Mouse (Mus musculus): ENCODE measurements around the gene Gm20388. TPM values are rescaled to one million over a fixed set of nuclear protein-coding genes. Genes with fewer than 3 reads are reported as not detected.

Gm20388 gene
- polyA plus RNA-seq, 1 experiment from 2014 or later, result 3.6 TPM

DNA sequence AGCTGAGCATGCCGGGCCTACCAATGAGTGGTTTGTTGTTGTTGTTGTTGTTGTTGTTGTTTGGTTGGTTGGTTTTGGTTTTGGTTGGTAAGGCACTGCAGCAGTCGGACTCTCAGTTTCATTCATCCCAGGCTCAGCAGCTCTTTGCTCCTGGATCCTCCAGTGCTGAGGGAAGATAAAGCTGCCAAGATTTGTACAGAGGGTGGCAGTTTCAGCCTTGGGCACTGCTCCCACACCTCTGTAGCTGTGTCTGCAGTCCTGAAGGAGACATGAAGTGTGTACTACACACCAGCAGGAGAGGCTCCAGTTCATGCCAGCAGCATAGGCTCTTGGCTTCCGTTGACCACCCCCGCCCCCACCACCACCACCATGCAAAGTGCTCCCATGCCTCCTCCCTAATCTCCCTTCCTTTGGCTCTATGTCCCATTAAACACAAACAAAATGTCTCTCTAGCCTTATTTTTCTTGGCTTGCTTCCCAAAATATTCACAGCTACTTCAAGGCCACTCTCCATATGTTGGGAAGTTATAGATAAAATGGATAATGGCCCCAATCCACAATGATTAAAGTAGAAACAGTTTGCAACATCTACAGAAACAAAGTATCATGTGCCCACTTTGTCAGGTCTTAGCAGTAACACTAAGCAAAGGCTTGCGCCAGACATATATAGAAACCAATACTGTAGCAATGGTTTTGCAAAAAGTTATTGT, 3740.9 kb downstream of the Gm20388 start:
- 93% methylated on average over 5 of the region's 5 CpGs for WGBS
- DNase-seq (ENCODE audit: low spot score), result no peak
- no peaks in the 10 kb centered on the region for H3K9me3 ChIP-seq
- H3K4me1 ChIP-seq, result peaks cover 45% of the 10 kb centered on the region
- H3K27ac ChIP-seq (replicated peaks), result no peak overlapping the region
- H3K27me3 ChIP-seq (replicated peaks; ENCODE audit: low read depth, poor library complexity, severe bottlenecking), result peaks cover 5% of the 10 kb centered on the region; the same call in 1 of the 2 replicates
- peaks cover 7% of the 10 kb centered on the region for H3K36me3 ChIP-seq (replicated peaks)
- no peak overlapping the region for H3K4me3 ChIP-seq

DNA sequence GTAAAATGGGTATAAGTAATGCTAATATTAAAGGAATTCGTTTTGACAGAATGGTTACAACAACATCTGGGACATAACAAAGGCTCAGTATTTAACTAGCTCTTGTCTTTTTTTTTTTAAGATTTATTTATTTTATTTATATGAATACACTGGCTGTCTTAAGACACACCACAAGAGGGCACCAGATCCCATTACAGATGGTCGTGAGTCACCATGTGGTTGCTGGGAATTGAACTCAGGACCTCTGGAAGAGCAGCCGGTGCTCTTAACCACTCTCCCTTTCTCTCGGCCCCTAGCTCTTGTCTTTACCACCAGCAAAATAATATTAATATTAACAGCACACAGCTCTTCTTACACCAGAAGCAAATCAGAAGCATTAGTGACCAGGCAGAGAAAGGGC, 3742.0 kb downstream of the Gm20388 start:
- H3K36me3 ChIP-seq (replicated peaks), result peaks cover 18% of the 10 kb centered on the region
- H3K4me1 ChIP-seq, result peaks cover 45% of the 10 kb centered on the region
- no peak for DNase-seq (ENCODE audit: low spot score)
- H3K4me3 ChIP-seq, result no peak overlapping the region
- no peak overlapping the region for H3K27ac ChIP-seq (replicated peaks)
- WGBS, result 61% methylated on average over 4 of the region's 4 CpGs
- no peaks in the 10 kb centered on the region for H3K9me3 ChIP-seq
- H3K27me3 ChIP-seq (replicated peaks; ENCODE audit: low read depth, poor library complexity, severe bottlenecking), result peaks cover 5% of the 10 kb centered on the region; the same call in 1 of the 2 replicates

DNA sequence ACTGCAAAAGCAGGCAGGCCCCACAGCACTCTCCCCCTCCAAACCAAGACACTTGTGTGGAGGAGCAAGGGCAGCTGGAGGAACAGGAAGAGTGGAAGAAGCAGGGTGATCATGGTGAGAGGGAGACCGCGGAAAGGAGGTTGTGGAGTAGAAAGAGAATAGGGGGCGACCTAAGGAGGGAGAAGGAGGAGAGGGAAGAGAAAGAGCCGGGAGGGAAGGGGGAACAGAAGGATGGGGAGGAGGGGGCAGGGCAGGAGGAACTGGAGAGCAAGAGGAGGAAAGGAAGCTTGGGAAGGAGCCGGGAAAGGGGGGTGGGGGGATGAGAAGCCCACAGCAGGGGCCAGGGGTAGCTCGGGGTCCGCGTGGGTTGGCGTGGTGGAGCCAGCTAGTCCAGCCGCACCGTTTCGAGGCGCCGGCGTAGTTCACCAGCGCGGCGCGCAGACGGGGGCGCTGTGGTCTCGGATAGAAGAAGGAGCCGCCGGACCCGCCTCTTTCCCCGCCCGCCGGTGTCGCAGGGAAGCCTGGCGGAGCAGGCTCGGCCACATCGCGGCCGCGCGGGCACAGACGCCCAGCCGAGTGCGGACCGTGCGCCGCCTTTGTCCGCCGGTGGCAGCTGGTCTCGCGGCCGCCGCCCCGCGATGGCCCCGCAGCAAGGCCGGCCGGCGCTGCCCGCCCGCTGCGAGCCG, 3742.8 kb downstream of the Gm20388 start, which contains the start of gene Rhou:
TSS of gene Rhou (plus strand) at position 622 of the 686 bp plus-strand sequence.
- Histone ChIP-seq H3K4me1 (peaks cover 39% of the 10 kb centered on the region), H3K4me3 (peak within 1 kb of the TSS; percentile 77), H3K27ac (replicated peaks) (peak within 1 kb of the TSS; percentile 94), H3K36me3 (replicated peaks) (peaks cover 26% of the 10 kb centered on the region), H3K27me3 (replicated peaks; ENCODE audit: low read depth, poor library complexity, severe bottlenecking) (peaks cover 4% of the 10 kb centered on the region; the same call in 1 of the 2 replicates), H3K9me3 (no peaks in the 10 kb centered on the region)
- DNase-seq (ENCODE audit: low spot score), result peak; percentile 95
- under 1% methylated on average over 58 of the region's 58 CpGs for WGBS

DNA sequence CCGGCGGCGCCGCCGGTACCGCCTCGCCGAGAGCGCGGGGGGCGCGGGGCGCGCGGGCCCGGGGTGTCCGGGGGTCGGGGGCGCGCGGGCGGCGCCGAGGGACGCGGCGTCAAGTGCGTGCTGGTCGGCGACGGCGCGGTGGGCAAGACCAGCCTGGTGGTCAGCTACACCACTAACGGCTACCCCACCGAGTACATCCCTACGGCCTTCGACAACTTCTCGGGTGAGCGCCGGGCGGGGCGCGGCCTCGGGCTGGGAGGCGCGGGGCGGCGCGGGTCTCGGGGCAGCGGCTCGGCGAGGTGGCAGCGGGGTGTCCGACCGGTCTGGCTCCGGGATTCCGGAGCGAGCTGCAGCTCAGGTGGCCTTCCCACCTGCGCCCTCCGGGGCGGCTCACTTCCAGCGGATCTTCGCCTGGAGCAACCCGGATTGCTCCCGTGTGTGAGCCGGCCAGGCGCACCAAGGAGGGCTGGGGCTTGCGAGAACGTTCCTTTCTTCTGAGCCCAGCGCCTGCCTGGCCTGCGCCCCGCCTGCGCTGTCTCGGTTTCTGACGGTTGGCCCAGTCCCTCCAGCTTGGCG, 3743.4 kb downstream of the Gm20388 start:
- Histone ChIP-seq H3K4me1 (peaks cover 33% of the 10 kb centered on the region), H3K4me3 (peak overlapping the region; percentile 77), H3K27ac (replicated peaks) (peak overlapping the region; percentile 94), H3K36me3 (replicated peaks) (peaks cover 32% of the 10 kb centered on the region), H3K27me3 (replicated peaks; ENCODE audit: low read depth, poor library complexity, severe bottlenecking) (no peaks in the 10 kb centered on the region), H3K9me3 (no peaks in the 10 kb centered on the region)
- WGBS, result 2% methylated on average over 77 of the region's 77 CpGs
- DNase-seq (ENCODE audit: low spot score), result peak; percentile 80

DNA sequence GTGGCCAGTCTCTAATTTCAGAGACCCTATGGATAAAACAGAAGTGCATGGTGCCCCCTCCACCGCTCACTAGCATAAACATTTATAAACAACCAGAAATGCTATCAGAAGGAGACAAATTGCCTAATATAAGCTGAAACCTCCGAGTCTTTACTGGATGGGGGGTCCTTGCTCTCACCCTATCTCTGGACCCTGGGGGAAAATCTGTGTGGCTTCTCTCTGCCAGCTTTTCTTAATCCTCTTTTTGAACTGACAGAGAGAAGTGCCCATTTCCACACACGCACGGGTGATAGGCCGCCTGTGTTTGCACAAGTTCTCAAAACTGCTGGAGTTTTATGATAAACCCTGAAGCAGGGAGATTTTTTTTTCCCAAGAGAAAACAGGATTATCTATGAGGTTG, 3744.1 kb downstream of the Gm20388 start:
- Histone ChIP-seq H3K4me1 (peaks cover 31% of the 10 kb centered on the region), H3K27ac (replicated peaks) (peak overlapping the region; percentile 41)
- 9% methylated on average over 5 of the region's 5 CpGs for WGBS

DNA sequence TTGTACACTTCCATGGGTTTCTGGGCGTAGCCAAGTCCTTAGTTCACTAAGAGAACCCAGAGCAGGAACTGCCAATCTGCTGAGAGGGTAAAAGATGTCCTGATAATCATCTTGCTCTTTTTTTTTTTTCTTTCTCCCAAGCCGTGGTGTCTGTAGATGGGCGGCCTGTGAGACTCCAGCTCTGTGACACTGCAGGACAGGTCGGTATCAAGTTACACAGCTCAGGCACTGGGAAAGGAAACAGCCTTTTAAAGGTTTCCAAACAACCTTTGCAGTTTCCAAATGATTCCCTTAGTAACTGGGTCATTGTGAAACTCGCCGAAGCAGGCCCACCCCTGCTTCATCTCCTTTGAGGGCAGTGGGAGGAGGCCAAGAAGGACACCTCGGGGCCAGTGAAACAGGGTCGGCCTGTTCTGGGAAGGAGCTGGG, 3744.7 kb downstream of the Gm20388 start:
- Histone ChIP-seq H3K4me3 (peak overlapping the region; percentile 77), H3K36me3 (replicated peaks) (peaks cover 44% of the 10 kb centered on the region)

More for the DNA sequence above, 3744.1 kb downstream of the Gm20388 start:
- Histone ChIP-seq H3K9me3 (no peaks in the 10 kb centered on the region), H3K4me3 (peak overlapping the region; percentile 77), H3K27me3 (replicated peaks; ENCODE audit: low read depth, poor library complexity, severe bottlenecking) (no peaks in the 10 kb centered on the region), H3K36me3 (replicated peaks) (peaks cover 38% of the 10 kb centered on the region)
- DNase-seq (ENCODE audit: low spot score), result no peak

DNA sequence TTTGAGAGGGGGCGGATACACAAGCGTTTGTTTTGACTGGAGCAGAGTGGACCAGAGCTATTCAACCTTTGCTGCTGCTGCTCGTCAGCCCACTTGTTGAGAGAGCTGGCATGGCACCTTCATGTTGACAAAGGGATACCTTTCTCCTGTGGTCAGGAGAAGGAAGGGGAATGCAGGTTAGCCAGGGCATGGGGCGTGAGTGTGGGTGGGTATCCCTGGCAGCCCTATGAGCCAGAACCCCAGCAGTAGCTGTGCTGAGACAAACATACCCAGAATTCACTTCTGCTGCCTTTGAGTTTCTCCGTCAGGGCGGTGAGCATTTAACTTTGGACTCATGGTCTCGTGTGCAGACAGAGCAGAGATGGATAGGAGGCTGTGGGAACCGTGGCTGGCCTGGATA, 3747.2 kb downstream of the Gm20388 start:
- H3K9me3 ChIP-seq, result no peaks in the 10 kb centered on the region
- no peak for DNase-seq (ENCODE audit: low spot score)
- peaks cover 29% of the 10 kb centered on the region for H3K4me1 ChIP-seq
- no peaks in the 10 kb centered on the region for H3K27me3 ChIP-seq (replicated peaks; ENCODE audit: low read depth, poor library complexity, severe bottlenecking)
- H3K36me3 ChIP-seq (replicated peaks), result peaks cover 68% of the 10 kb centered on the region
- no peak overlapping the region for H3K27ac ChIP-seq (replicated peaks)
- 92% methylated on average over 8 of the region's 8 CpGs for WGBS
- H3K4me3 ChIP-seq, result no peak overlapping the region

More for the DNA sequence above, 3744.7 kb downstream of the Gm20388 start:
- peaks cover 31% of the 10 kb centered on the region for H3K4me1 ChIP-seq
- peak overlapping the region; percentile 41 for H3K27ac ChIP-seq (replicated peaks)
- H3K27me3 ChIP-seq (replicated peaks; ENCODE audit: low read depth, poor library complexity, severe bottlenecking), result no peaks in the 10 kb centered on the region
- no peaks in the 10 kb centered on the region for H3K9me3 ChIP-seq
- WGBS, result 1% methylated on average over 8 of the region's 8 CpGs
- DNase-seq (ENCODE audit: low spot score), result peak; percentile 49

DNA sequence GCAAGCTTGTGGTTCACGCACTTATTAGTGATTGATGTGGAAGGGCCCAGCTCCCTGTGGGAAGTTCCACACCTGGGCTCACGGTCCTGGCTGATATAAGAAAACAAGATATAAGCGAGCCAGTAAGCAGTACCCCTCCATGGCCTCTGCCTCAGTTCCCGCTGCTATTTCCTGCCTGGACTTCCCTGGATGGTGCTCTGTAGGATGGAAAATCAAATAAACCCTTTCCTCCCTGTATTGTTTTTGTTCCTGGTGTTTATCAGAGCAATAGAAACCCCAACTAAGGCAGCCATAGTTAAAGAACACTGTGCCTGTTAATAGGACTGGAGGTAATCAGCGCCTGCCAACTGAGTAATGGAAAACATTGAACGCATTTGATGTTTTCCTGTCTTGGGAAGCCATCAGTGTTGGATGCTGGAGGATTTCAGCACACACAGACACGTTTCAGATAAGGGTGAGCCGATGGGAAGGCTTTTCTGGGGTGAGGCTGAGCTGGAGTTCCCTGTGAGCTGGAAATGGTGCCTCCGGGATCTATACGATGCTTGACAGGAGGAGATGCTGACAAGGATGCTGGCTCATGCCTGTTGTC, 3748.9 kb downstream of the Gm20388 start:
- no peak for DNase-seq (ENCODE audit: low spot score)
- no peaks in the 10 kb centered on the region for H3K9me3 ChIP-seq
- 86% methylated on average over 10 of the region's 10 CpGs for WGBS
- no peak overlapping the region for H3K27ac ChIP-seq (replicated peaks)
- H3K4me1 ChIP-seq, result peaks cover 17% of the 10 kb centered on the region
- no peak overlapping the region for H3K4me3 ChIP-seq
- peaks cover 86% of the 10 kb centered on the region for H3K36me3 ChIP-seq (replicated peaks)
- H3K27me3 ChIP-seq (replicated peaks; ENCODE audit: low read depth, poor library complexity, severe bottlenecking), result no peaks in the 10 kb centered on the region

DNA sequence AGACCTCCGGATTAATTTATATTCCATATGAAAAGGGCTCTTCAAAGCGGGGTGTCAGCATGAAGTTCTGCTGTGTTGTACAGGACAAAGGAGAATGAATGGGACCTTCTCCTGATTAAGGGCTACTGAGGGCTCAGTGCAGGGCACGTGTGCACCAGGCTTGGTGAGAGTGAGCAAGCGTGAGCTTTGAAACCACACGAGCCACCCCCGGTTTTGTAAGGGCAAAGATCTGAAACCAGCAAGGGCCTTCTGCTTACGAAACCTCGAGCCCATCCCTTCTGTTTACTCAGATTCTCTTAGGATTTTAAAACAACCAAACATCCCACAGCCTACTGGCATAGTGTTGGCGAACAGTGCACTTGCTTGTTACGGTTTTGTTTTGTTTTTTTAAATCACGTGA, 3750.9 kb downstream of the Gm20388 start:
- H3K9me3 ChIP-seq, result no peaks in the 10 kb centered on the region
- H3K27me3 ChIP-seq (replicated peaks; ENCODE audit: low read depth, poor library complexity, severe bottlenecking), result no peaks in the 10 kb centered on the region
- peaks cover 82% of the 10 kb centered on the region for H3K36me3 ChIP-seq (replicated peaks)
- DNase-seq (ENCODE audit: low spot score), result no peak
- 90% methylated on average over 11 of the region's 11 CpGs for WGBS
- H3K4me1 ChIP-seq, result no peaks in the 10 kb centered on the region
- H3K27ac ChIP-seq (replicated peaks), result no peak overlapping the region
- H3K4me3 ChIP-seq, result no peak overlapping the region

DNA sequence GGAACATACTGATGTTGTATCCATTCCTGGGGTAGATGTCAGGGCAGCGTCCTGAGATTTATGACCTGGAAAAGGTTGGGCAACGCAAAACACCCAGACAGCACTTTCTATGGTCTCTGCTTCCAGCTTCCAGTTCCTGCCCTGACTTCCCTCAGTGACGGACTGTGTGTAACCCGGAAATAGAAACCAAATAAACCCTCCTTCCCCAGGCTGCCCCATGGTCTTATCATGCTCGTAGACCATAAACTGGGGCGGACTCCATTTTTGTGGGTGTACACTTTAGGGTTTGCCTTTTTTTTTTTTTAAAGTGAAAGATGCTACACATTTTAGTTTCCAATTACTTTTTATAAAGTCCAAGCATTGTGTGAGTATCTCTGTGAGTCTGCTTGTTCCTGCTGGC, 3754.9 kb downstream of the Gm20388 start:
- Histone ChIP-seq H3K4me1 (peaks cover 15% of the 10 kb centered on the region), H3K9me3 (no peaks in the 10 kb centered on the region), H3K27me3 (replicated peaks; ENCODE audit: low read depth, poor library complexity, severe bottlenecking) (peaks cover 4% of the 10 kb centered on the region; the same call in 1 of the 2 replicates), H3K36me3 (replicated peaks) (peaks cover 42% of the 10 kb centered on the region), H3K27ac (replicated peaks) (no peak overlapping the region), H3K4me3 (no peak overlapping the region)
- DNase-seq (ENCODE audit: low spot score), result no peak
- WGBS, result 92% methylated on average over 6 of the region's 6 CpGs

DNA sequence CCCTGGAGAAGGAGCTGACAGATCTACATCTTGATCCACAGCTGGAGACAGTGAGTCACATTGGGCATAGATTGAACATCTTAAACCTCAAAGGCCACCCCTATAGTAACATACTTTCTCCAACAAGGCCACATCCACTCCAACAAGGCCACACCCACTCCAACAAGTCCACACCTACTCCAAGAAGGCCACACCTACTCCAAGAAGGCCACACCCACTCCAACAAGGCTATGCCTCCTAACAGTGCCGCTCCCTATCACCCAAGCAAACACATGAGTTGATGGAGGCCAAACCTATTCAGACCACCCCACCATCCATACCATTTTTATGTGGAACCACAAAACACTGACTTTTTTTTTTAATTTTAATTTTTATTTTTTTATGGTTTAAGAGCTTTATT, 3756.2 kb downstream of the Gm20388 start:
- Histone ChIP-seq H3K36me3 (replicated peaks) (peaks cover 30% of the 10 kb centered on the region), H3K4me3 (no peak overlapping the region), H3K4me1 (peaks cover 28% of the 10 kb centered on the region), H3K27me3 (replicated peaks; ENCODE audit: low read depth, poor library complexity, severe bottlenecking) (peaks cover 9% of the 10 kb centered on the region; the same call in 1 of the 2 replicates), H3K27ac (replicated peaks) (no peak overlapping the region), H3K9me3 (no peaks in the 10 kb centered on the region)
- 86% methylated on average over 1 of the region's 1 CpGs for WGBS
- no peak for DNase-seq (ENCODE audit: low spot score)

DNA sequence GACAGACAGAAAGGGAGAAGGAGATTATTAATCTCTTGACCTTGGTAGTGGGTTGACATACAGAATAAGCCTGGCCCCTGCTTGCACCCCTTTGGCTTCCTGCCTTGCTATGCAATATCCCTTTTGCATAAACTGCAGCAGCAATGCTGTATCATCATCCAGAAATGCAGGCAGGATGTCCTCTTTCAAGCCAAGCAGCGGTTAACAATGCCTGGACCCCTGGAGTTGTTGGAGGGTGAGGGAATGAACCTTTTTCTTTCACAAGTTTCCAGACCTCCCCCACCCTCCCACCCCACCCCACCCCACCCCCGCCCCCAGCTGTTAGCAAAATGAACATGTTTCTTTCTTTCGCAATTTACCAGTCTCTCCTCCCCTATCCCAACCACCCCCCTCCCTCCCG, 3758.0 kb downstream of the Gm20388 start:
- H3K9me3 ChIP-seq, result no peaks in the 10 kb centered on the region
- H3K36me3 ChIP-seq (replicated peaks), result peaks cover 11% of the 10 kb centered on the region
- peaks cover 9% of the 10 kb centered on the region; the same call in 1 of the 2 replicates for H3K27me3 ChIP-seq (replicated peaks; ENCODE audit: low read depth, poor library complexity, severe bottlenecking)
- no peak overlapping the region for H3K27ac ChIP-seq (replicated peaks)
- peaks cover 40% of the 10 kb centered on the region for H3K4me1 ChIP-seq
- H3K4me3 ChIP-seq, result no peak overlapping the region
- no peak for DNase-seq (ENCODE audit: low spot score)
- WGBS, result 51% methylated on average over 4 of the region's 4 CpGs

Data from embryonic facial prominence, embryonic 10.5 days (tissue).